Mouse (Mus musculus) adrenal gland, postnatal 4 days (tissue): ENCODE data around the gene Smok2a. TPM values are rescaled to one million over a fixed set of nuclear protein-coding genes. Genes with fewer than 3 reads are reported as not detected.
"Not testable (repeated sequence)": the region's sequence is repeated elsewhere in the genome, so short reads cannot be mapped to it uniquely, and the experiment has no call there.

Experiments
- DNase-seq, 2 experiments: peaks; one replicate each; pipeline ENCODE4 v3.0.0; 2021 to 2022; ENCODE audit warnings: low spot score in 2 of 2, mixed read lengths in 2 of 2
- long read RNA-seq, 2 experiments: library from polyadenylated mRNA; stranded (forward); transcript quantifications; one replicate each; pipeline ENCODE4 v2.0.0; 2021
- total RNA-seq, 2 experiments: library from RNA; stranded (reverse); gene quantifications; 2 replicates each; pipeline ENCODE4 v1.2.3; 2021

Gene Smok2a
- total RNA-seq = not detected
- long read RNA-seq, experiment 1 = 0 reads
- long read RNA-seq, experiment 2 = 0 reads

DNA sequence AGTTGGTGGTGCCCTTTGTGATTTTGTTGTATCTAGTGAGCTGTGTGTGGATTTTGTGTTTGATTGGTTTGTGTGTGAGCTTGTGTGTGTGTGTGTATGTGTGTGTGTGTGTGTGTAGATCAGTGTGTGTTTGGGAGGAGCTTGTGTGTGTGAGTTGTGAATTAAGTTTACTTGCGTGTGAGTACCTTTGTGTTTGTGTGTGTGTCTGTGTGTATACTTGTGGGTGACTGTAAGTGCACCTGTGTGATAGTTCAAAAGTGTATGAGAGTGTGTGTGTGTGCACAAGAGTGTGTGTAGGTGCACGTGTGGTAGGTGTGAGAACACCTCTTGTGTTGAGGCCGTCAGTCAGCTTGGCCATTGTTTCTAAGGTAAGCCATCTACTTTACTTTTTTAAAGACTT, at the start of gene Smok2a:
Smok2a (plus strand) TSS at position 301 of the 400 bp plus-strand sequence.
- DNase-seq = no peak

DNA sequence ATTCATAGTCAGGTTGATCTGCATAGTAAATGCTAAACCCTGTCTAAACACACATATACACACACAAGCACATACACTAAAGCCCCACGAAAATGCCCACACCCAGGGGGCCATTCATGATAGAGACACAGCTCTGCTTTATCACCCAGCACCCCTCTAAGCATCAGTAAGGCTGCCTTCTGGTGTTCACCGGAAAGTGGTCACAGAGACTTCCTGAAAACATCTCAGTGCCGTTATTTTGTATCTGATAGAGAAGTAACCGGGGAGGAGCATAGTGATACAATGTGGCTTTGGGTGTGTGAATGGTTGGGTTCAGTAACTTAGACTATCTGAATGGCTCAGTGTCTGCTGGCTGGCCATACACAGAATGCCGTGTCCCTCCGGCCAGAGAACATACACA, 47.4 kb upstream of the Smok2a start:
- not testable (repeated sequence) for DNase-seq

DNA sequence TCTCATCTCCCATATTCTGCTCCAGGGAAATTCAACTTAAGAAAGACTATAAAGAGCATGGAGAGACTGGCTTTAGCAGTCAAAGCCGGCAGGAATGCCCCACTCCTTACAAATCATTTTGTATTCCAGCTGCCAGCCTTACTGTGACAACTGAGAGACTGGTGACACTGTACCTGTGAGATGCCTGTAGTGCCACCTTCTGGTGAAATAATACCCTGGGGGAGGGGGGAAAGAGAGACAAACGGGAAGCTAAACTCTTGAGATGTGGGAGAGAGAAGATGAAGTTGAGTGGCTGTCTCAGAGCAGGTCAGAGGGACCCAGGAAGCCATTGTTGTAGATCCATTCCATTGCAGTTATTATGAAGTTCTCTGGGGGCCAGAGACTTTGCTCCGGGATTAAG, 47.0 kb upstream of the Smok2a start:
- DNase-seq = not testable (repeated sequence)

DNA sequence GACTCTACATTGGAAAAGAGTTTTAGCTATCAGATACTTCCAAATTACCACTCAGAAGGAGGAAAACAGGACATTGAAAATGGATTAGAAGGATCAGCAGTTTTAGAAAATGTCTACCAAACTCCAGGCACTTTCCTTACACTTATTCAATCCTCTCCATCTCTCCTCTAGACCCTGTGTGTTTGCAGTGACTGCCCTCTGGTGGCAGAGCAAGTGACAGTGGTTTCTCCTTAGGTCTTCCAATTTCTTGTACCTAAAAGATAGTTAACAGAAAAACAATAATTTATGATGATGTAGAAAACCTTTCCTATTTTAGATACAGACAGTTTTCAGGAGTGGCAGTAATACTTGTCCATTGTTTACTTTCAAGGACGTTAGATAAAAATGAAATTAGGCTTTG, 45.4 kb upstream of the Smok2a start:
- not testable (repeated sequence) for DNase-seq

DNA sequence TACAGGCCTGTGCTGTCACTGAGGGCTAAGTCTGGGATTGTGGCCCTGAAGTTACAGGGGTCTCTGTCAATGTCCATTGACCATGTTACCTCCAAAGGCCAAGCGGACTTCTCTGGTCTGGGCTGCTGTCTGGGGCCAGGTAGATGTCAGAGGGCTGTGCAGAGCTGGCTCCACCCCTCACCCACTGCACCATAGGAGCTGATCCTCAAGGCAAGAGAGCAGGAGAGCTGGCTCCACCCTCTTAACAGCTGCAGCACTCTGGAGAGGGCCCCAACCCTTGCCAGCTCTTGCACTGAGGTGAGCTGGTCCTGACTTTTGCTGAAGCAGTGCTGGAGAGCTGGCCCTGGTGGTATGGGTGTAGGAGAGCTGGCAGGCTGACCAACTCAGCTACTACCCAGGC, 43.2 kb upstream of the Smok2a start:
- not testable (repeated sequence) for DNase-seq

DNA sequence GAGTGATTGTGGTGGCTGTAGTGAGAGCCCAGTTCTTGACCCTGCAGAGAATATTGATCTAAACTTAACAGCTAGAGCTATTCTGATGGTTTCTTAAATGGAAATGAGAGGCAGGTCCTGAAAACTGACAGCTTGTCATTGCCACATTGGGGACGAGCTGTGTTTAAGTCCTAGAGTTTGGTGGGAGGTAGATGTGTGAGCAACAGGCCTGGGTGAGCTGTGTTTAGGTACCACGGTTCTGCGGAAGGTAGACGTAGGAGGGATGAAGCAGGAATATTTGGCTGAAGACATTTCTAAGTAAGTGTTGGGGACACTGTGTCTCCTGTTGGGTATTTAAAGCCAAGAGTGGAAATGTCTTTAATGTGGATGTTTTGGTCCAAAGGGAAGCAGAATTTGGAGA, 42.0 kb upstream of the Smok2a start:
- not testable (repeated sequence) for DNase-seq

DNA sequence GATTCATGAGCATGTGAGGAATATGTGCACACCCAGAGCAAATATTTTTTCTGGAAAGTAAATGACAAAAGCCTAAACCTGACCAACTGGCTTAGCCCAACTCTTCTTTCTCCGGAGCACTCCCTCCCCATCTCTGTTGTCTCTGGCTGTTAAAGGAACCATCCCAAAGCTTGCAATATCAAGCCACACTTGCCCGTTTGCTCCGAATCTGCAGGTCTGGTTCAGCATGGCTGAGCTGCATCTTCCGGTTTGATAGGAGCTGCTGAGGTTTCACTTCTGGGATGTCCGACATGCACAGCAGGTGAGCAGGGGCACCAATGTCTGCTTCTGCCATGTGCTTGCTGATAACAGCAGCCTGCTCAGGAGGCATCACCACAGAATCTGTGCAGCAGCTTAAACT, 40.5 kb upstream of the Smok2a start:
- not testable (repeated sequence) for DNase-seq

DNA sequence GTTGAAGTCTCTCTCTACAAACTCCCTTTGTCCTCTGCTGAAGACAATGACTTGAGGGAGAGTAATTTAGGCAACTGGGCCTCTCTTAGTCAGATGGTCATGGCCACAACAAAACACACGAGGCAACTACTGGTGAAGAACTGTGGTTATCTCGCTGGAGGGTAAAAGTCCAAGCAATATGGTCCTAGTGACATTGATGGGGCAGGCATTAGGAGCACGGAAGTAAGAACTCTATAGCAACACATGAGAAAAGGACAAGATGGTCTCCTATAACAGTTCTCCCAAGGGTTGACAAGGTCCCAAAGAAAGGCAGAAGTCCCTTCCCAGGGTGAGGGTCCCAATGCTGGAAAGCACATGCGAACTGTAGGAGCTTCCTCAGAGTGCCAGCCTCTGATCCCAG, 38.3 kb upstream of the Smok2a start:
- not testable (repeated sequence) for DNase-seq

DNA sequence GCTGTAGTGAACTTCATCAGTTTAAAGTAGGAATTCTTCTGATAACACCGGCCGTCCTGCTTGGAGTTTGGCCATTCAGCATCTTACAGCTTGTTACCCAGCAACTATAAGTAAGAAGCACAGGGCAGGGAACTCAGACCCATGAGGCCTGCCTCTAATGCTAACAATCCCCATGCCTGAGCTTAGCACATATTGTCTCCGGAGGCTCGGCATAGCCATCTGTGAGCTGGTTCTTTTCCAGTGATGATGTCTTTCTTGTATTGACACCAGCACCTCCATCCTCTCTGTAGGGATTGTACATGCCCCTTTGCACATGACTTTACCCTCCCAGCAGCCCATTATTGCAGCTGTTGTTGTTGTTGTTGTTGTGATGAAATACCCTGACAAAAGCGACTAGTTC, 36.5 kb upstream of the Smok2a start:
- not testable (repeated sequence) for DNase-seq

DNA sequence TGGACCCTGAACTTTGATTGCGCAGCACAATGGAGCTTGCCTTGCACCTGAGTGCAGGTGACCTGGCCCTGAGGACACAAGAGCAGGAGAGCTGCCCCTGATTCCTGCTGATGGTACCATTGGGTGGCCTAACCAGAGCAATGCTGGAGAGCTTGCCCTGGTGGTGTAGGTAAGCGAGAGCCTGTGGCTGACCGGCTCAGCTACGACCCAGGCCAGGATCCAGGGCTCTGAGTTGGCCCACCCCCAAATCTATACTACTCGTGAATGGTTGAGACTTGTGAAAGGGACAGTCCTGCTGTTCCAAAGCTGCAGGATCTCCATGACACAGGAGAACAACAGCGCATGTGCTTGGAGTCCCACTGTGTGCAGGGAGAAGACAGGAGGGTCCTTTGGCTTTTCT, 34.4 kb upstream of the Smok2a start:
- DNase-seq = not testable (repeated sequence)

DNA sequence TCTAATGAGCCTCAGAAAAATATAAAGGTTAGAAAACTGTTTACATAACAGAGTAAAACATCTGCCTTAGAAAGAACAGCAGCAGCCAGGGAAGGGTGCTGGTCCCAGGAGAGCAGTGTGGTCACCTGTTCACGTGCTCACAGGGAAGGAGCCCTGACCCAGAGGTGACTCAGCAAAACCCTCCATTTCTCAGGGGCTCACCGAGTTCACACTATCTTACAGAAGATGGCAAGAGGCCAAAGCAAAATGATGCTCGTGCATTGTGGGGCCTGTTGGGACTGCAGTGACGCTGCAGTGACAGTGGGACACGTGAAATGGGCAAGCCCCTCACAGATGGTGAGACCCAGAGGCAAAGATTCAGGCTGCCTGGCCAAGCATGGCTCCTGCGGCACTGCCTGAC, 33.4 kb upstream of the Smok2a start:
- not testable (repeated sequence) for DNase-seq

DNA sequence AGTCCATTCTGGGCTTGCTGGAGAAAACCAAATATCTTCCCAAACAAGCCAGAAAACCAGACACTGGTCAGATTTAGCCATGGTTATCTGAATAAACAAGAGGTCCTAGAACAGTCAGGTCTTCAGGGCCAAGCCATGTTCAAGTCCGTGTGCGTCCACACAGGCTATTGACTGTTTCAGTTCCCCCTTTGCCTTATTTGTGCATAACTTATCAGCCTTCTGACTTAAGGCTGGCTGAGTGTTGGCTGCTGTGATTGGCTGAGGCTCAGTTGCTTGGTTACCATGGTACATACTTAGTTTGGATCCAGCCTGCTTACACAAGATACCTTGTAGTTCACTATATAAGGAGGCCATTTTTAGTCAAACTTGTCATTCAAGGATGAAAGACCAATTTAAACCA, 32.1 kb upstream of the Smok2a start:
- not testable (repeated sequence) for DNase-seq

DNA sequence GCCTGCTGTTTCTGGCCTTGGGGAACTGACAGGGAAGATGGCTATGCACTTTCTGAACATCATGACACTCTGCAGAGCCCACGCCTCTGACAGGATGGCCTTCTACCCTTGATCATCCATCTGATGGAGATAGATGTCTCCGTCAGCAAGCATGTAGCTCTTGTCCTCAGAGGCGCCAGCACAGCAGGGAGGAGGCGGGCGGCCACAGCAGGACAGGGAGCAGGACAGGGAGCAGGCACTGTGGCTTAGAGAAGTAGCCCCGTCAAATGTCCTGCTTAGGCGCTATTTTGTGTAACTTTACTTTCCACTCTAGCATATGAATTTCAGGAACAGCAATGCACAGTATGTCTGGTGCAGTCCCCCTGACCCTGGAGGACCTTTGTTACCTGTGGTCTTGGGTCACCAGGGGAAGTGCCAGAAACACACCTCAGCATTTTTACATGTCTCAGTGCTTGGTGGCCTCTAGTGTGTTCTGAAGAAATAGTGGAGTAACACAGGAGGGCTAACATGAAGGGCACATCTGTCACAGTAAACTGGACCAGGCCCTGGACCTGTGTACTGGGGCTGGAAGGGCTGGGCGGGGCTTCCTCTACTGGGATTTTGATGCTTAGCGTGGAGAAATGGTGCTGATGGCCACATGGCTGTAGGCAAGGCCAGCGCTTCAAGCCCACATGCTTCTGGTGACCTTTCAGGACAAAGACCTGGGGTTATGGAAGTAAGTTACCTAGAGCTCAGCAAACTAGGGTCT, 30.0 kb upstream of the Smok2a start:
- DNase-seq = not testable (repeated sequence)

DNA sequence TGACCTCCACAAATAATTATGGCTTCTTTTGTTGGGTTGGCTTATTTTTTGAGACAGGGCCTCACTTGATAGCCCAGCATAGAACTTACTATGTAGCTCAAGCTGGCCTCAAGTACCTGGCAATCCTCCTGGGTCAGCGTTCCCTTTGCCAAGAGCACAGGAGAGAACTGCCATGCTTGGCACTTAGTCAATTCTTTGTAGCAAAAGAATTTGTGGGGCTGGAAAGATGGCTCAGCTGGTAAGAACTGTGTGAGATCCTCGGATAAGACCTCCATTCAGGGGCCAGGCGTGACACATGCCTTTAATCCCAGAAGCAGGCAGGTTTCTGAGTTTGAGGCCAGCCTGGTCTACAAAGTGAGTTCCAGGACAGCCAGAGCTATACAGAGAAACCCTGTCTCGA, 24.5 kb upstream of the Smok2a start:
- DNase-seq = not testable (repeated sequence)

DNA sequence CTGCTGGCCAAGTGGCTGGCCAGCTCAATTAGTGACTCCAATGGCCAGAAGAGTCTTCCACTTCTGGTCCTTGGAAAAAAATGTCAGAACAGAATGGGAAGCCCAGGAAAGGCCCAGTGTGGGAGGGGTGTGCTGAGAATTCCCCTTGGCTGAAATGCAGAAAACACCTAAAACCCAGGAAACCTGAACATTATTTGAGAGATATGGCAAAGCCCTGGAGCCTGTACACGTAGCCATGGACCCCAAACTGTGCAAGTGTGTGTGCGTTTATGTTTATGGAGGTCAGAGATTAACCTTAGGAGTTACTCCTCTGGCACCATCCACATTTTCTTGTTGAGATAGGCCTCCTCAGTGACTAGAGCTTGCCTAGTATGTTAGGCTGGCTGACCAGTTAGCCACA, 22.2 kb upstream of the Smok2a start:
- not testable (repeated sequence) for DNase-seq

DNA sequence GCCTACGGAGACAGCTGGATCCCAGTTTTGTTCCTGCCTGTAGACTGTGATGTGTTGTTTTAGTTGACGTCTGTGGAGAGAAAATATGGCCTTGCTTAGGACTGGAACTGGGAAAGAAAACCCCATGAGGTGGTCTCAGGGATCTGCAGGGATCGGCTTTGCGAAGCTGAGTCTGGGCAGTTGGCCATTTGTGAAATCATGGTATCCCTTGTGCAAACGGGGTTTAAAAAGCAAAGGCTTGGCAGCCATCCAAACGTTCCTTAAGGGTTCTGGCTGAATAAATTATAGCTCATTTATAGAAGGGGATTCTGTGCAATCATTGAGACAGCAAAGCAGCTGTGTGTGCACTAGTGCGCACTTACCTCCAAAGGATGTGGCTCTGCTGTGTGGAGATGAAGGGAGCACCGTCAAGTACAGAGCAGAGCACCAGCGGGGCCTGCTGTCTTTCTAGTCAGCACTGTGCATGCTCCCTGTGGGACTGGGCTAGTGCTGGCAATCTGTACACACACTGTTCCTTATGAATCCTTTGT, 21.0 kb upstream of the Smok2a start:
- DNase-seq = not testable (repeated sequence)

DNA sequence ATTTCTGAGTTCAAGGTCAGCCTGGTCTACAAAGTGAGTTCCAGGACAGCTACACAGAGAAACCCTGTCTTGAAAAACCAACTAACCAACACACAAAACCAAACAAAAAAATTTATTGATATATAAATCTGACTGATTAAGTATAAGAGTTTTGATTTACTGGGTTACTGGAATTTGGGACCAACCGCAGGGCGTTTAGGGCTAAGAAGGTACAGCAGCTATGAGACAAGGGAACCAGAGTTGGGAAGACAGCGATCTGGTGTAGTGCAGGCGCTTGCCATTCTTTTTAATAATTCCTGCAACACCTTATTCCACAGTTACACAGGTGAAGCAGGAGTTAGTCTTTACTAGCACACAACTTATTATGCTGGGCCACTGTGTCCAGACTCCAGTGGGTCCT, 19.4 kb upstream of the Smok2a start:
- DNase-seq = not testable (repeated sequence)

DNA sequence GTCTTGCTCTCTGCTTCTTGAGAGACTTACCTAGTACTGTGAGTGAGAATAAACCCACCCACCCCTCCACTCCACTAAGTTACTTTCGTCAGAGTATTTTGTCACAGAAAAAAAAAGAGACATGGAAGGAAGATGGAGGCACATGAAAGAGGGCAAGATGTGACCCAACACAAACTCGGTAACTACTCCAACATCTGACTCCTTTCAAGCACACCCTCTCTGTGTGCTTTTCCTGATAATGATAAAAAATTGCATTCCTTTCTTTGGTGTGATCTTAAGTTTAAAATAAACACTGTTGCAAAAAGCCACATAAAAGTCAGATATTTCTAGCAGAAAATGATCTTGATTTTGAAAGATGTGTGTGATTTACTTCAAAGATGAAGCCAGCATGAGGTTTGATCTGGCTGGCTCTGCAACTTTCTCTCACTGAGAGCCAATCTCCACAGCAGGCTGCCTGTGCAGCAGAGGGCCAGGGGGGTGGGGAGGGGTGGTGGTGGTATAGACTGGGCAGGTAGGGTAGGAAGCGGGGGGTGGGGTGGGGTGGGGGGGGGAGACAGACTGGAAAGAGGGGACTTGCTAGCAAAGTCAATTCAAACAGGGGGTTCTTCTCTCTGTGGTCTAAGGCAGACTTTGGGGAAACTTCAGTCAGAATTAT, 18.4 kb upstream of the Smok2a start:
- DNase-seq = not testable (repeated sequence)

DNA sequence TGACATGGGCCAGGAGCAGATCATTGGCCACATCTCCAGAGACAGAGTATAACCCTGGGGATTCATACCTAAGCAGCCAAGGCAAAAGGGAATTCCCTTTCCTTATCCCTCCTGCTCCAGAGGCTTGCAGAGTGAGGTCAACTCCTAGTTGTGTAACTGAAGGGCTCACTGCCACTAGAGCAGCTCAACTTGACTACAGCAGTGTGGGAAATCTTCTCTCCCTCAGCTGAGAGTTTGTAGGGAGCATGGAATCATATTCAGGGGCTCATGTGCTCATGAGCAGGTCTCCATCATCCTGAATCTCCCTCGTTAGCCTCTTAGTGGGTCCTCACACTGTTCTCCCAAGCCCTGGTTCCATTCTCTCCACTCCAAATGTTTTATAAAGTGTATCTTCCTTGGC, 15.7 kb upstream of the Smok2a start:
- not testable (repeated sequence) for DNase-seq

DNA sequence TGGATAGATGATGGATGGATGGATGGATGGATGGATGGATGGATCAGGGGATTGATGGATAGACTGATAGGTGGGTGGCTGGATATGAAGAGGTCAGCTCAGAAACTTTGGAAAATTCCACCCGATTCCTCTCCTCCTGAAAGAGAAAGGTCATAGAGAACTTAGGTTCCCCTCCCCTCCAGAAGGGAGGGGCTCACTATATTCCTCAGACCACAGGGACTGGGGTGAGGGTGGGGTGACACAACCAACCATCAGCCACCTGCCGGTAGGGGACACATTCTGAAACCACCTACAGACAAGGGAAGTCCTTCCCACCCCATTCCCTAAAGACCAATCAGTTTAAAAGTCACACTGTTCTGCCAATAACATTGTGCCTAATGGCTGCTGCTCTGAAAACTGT, 14.5 kb upstream of the Smok2a start:
- DNase-seq = no peak

DNA sequence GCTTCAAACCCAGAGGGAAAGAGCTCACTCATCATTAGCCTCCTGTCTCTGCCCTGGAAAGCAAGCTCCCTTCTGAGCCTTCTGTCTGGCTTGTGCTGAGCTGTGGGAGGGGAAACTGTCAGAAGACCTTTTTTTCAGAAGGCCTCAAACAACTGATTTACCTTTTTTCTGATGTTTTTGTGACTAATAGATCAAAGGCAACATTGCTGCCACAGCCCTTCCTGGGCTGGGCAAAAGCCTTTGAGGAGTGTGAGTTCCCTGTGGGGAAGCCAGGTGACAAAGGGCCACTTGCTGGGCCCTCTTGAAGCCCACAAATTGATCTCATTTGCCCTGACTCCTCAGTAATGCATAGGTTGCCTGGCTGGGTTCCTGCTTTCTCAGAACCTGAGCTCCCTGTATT, 12.5 kb upstream of the Smok2a start:
- DNase-seq = not testable (repeated sequence)

DNA sequence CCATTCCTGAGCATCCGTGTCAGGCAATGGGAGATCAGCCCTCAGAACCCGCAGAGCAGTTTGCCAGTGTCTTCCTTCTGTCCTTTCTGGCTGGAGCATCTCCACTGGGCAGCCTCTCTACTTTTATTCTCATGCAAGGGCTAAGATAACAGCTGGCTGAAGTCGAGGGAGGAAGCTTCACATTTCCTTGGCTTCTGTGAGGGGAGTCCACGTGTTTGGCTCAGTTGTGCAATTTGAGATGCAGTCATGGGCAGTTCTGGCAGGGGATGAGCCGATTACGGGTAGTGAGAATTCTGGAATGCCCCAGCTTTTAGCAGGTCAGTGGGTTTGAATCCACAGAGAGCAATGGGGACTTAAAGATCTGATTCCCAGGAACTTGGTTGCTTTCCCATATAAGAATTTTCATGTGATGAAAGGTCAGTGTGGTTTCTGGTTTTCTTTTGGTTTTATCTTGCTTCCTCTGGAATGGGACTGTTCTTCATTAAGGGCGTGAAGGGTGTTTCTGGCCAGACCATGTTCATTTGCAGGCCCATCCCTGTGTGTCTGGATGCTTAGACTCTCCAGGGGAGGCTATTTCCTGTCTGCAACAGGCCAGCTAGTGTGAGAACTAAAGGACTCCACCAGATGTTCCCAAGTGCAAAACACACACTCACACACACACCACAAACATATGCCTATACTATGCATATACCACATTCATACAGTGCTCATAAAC, 8.7 kb upstream of the Smok2a start:
- no peak for DNase-seq
